Mouse (Mus musculus) duodenum, adult 2 months (tissue): ENCODE data around the gene Glmn. TPM values are rescaled to one million over a fixed set of nuclear protein-coding genes. Genes with fewer than 3 reads are reported as not detected.

Experiments used
- polyA plus RNA-seq: library from polyadenylated mRNA; depleted of rRNA; stranded (reverse); fragments of >200 nt; gene quantifications from 2 replicates; pipeline ENCODE4 v1.2.3, GENCODE M21; 2012; ENCODE audit warnings: low replicate concordance; rRNA removed

Glmn gene
- not detected in 2 replicates for polyA plus RNA-seq

DNA sequence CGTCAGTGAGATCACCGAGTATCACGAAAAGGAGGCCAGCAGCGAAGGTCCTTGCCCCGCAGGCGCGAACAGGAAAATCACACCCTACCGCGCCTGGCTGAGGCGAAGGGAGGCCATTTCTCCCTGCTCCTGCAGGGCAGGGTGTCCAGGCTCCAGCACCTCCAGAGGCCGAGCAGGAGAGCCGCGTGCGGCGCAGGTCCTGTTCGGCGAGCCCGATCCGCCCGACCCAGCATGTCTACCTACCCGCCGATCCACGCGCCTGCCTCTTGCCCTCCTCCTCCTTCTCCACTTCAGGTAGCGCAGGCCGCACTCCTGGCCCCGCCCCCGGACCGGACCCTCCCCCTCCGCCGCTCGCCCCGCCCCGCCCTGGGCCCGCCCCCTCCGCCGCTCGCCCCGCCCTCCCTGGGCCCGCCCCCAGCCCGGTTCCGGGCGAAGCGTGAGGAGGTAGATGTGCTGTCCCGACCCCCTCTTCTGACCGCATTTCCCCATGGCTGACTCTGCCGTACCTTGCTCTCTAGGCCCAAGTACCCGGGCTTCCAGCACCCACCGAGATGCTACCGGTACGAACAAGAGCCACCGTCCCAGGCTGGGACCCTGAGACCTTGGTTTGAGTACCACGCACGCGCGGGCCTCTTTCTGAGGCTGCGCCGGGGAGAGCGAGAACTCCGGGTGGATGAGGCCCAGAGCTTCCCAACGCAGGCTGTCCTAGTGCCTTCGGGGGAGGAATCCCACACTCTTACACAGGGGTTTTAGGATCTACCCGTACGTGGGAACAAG lies at the start of gene Glmn, which contains the start of gene Rpap2:
Gene Glmn (minus strand): TSS at position 588 of the 777 bp plus-strand sequence.
Gene Rpap2 (plus strand): TSS at position 73 of the 777 bp plus-strand sequence.

DNA sequence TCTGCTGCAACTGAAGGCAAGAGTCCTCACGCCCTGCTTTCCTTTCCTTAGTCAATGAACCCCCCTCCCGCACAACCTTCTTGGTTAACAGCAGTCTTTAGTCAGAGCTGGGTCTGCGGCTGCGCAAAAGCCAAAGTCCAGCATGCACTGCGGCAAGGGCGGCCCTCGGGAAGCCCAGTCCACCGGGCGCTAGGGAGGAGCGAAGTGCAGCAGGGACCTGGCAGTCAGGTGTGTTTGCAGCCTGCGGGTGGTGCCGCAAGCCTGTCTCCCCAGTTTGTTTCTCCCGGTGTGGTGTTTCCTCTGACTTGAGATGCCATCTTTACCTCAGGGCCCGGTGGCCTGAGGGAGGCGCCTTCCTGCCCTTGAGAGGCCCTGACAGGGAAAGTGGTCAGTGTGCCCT lies 63.1 kb downstream of the Glmn start, which contains the start of gene 1700028K03Rik:
Gene 1700028K03Rik (plus strand): TSS at position 129 of the 400 bp plus-strand sequence.

DNA sequence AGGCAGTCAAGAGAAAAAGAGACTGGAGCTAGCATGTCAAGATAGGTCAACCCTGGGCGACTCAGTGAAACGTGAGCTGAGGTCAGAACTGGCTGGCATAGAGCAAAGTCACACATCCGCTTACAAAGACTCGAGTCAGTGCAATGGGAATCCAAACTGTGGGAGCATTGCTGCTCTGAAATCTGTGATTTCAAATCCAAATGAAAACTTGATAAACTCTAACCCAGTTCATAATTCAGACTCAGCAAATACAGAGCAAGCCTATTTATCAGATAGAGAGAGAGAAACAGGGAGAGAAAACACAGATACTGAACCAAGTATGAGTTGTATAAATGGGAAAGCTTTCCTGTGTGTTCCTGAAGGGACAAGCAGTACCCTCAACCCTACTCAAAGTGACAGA lies 90.4 kb downstream of the Glmn start, which contains the start of gene Gm42669:
Gene Gm42669 (plus strand): TSS at position 301 of the 400 bp plus-strand sequence.

Other genes starting within 250 kb of the Glmn start
- gene Ephx4, start 195.2 kb downstream of the Glmn start, polyA plus RNA-seq = 0.15 and 3.4 TPM in 2 replicates
- gene Lpcat2b, start 166.3 kb downstream of the Glmn start, polyA plus RNA-seq = not detected in 2 replicates
- gene Btbd8, start 159.9 kb downstream of the Glmn start, polyA plus RNA-seq = 0.26 and 0.28 TPM in 2 replicates
- gene Gm42669, start 90.3 kb downstream of the Glmn start, polyA plus RNA-seq = not detected in 2 replicates
- gene 1700028K03Rik, start 63.2 kb downstream of the Glmn start, polyA plus RNA-seq = not detected in 2 replicates
- 0.32 and 1.8 TPM in 2 replicates for gene Rpap2, start 515 bp downstream of the Glmn start, polyA plus RNA-seq
- gene Gfi1, start 128.1 kb upstream of the Glmn start, polyA plus RNA-seq = 7.4 and 7.6 TPM in 2 replicates
- gene Ube2d2b, start 232.2 kb upstream of the Glmn start, polyA plus RNA-seq = not detected in 2 replicates